Mouse (Mus musculus) heart, adult 2 months (tissue): ENCODE results near the gene Gpr3.
A peak's percentile ranks its signal among the peaks of the same experiment; 100 is the strongest.

ENCODE experiments used
- CTCF ChIP-seq: fragments of 200-600 bp; IDR thresholded peaks from 2 replicates; pipeline ENCODE4 v1.8.1; 2022; ENCODE audit warnings: antibody characterized with exemption, mild to moderate bottlenecking, moderate library complexity
- POLR2A ChIP-seq: fragments of 200-500 bp; IDR thresholded peaks from 2 replicates; pipeline ENCODE4 v1.6.1; 2011; ENCODE audit warnings: mild to moderate bottlenecking, low read depth, low read length, control low read depth; ENCODE audit not compliant: insufficient read depth

GRCm38 (mm10) chr4:133209366-133209765 lies 3.0 kb downstream of the Gpr3 start:
- TF ChIP-seq POLR2A (no peak), CTCF (peak; percentile 92)
